Mouse (Mus musculus) T-cell, adult 2 months (primary cell): ENCODE measurements around the gene 4930595D18Rik.

Experiments used
- DNase-seq: peaks from one replicate; pipeline ENCODE4 v3.0.0; 2022; ENCODE audit warnings: low spot score

Gene 4930595D18Rik

GRCm38 (mm10) chr12:111184476-111184875 is at the start of gene 4930595D18Rik:
Gene 4930595D18Rik, minus strand, starts transcription at chr12:111184491.
- DNase-seq: no peak

DNA sequence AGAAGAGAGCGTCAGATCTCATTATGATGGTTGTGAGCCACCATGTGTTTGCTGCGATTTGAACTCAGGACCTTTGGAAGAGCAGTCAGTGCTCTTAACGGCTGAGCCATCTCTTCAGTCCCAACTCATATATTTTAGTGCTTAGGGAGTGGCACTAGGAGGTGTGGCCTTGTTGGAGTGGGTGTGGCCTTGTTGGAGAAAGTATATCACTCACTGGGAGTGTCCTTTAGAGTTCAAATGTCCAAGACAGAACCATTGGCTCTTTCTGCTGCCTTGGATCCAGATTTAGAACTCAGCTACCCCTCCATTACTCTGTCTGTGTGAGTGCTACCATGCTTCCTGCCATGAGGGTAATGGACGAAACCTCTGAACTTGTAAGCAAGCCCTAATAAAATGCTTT is 49.5 kb upstream of the 4930595D18Rik start:
- DNase-seq: no peak

GRCm38 (mm10) chr12:111230793-111231192 is 46.5 kb upstream of the 4930595D18Rik start:
- DNase-seq: no peak

DNA sequence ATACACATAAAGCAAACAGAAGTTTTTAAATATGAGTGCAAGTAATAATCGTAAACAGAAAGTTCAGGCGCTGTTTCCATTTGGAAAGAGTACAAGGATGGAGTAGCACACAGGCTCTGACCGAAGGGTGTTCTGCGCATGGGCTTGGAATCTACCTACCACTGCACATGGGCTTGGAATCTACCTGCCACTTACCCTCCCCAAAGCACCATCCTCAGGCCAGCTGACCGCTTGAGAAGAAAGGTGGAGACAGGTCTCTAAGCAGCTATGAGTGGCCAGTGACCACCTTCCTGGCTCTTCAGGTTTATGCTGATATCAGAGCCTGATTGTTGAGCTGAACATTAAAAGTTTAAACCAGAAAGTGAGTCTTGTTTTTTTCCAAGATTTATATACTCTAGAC is 44.2 kb upstream of the 4930595D18Rik start:
- no peak for DNase-seq

DNA sequence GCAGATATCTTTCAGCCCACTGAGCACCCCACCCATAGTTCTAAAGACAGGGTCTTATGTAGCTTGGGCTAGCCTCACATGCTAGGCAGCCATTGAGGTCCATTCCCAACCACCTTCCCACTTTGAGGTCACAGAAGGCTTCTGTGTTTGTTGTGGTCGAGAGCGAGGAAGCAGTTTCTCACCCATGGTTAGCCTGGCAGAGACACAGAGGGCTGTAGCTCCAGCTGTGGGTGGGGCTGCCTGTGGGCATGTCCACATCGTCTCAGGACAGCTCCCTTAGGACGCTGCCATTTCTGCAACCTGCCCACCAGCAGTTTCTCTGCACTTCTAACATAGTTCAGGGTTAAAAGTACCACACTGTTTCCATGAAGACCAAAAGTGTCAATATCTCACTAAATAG is 43.1 kb upstream of the 4930595D18Rik start:
- DNase-seq: no peak

DNA sequence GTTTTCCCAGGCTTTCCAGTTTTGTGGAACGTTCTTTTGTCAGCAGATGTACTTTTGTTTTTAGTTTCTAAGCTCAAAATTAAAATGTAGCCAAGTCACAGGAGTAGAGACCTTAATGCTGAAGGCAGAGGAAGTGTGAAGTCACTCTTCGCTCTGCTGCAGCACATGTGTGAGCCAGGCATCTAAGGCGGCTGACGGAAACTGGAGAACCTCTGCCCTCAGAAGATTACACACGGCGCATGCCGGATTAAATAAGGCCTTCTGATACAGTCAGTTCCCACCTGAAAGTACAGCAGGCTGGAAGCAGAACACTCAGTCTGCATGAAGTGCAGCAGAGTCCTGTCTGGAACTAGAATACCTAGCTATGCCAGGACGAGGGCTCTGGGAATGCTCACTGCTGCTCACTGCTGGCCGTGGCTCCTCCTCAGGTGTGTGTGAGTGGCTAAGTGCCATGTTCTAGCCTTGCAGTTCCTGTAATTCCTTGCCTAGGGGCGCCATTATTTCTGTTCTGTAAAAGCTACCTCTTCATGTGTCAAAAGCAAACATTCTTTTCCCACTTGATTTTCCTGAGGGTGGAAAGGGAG is 41.0 kb upstream of the 4930595D18Rik start:
- DNase-seq: peak; percentile 4

GRCm38 (mm10) chr12:111218867-111219266 is 34.6 kb upstream of the 4930595D18Rik start:
- no peak for DNase-seq

DNA sequence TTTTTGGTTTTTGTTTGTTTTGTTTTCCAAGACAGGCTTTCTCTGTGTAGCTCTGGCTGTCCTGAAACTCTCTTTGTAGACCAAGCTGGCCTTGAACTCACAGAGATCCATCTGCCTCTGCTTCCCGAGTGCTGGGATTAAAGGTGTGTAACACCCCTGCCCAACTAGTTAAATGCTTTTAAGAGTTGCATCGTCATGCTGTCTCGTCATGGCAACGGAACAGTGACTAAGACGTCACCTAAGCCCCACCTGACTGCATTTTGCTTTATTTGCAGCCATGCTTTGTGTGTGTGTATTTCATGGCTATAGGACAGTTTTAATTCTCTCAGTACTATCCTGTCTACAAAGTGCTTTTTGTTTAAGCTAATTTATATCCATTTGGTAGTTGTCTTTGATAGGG is 27.4 kb upstream of the 4930595D18Rik start:
- DNase-seq: no peak

DNA sequence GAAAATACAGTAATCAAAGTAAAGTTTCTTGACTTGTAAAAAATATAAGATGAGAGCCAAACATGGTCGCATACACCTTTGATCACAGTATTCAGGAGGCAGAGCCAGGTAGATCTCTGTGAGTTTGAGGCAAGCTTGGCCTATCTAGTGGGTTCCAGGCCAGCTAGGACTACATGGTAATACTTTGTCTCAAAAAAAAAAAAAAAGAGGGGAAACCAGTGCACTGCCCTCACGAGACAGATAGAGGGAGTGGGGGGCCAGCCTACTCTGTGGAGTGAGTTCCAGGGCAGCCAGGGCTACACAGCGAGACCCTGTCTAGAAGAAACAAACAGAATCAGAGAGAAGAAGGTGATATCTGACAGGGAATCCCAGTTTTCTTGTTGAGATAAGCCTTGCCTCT is 23.4 kb upstream of the 4930595D18Rik start:
- DNase-seq: no peak

DNA sequence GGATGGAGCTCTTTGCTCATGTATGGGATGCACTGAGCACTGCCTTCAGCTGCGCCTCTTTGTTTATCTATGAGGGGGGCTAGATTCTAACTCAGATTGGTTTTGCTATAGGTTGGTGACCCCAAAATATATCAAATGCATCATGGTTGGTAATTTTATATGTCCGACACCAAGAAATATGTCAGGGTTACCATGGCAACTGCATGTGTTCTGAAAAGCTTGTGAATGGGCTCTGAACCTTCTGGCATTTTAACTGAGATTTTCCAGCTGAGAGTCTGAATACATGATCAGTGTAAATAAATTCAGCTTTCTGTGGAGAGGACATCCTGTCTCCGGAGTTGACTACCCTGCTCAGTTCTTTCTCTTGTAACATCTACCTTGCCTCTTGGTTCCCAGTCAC is 19.7 kb upstream of the 4930595D18Rik start:
- no peak for DNase-seq

DNA sequence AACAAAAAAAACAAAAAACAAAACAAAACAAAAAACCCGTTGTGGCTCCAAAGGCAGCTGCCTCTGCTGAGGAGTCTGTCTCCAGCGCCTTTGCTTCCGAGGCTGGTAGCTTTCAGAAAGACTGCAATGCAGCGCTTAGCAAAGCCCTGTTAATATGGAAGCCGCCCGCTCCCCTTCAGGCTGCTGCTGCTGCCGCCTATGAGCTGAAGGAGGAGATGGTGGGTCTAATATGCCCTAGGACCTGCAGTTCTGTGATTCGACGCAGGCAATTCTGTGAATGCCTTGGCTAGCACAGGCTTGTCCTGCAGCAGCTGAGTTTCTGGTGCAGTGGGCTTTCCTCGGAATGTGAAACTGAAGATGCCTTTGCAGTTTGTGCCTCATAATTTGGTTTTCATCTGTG is 18.8 kb upstream of the 4930595D18Rik start:
- DNase-seq: no peak

GRCm38 (mm10) chr12:111196548-111196947 is 12.3 kb upstream of the 4930595D18Rik start:
- no peak for DNase-seq

DNA sequence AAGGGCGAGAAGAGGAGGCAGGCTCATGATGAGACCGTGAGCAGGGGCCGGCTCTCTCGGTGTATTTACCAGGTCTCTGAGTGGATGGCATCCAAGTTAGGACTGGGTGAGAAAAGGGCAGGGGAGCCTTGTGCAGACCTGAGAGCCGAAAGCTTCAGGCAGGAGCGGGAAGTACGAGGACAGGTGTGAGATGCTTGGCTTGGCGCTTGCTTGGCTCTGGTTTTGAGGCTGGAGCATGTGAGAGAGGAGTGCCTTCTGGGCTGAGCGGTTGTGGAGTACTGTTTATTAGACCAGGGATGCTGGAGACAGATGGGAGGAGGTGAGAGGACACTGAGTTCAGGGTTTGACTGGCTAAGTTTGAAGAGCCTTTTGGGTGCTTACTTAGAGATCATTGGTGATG is 9.0 kb upstream of the 4930595D18Rik start:
- DNase-seq: no peak

GRCm38 (mm10) chr12:111192777-111193176 is 8.5 kb upstream of the 4930595D18Rik start:
- DNase-seq: no peak

DNA sequence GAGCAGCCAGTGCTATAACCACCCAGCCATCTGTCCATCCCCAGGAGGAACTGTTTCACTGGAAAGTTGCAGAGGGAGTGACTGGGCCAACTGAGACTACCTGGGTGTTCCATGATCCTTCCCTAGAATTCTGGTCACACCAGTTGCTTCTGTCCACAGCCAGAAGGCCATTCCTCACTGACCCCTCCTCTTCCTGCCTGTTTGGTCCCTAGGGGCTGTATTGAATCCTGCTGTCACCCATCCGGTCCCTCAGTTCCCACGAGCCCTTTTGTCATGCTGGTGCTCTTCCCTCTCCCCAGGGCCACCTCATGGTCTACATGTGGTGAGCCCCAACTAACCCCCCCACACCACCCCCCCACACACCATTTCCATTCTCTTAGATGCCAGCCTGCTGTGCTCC is 6.6 kb upstream of the 4930595D18Rik start:
- DNase-seq: no peak

- DNase-seq: no peak
Observed at GRCm38 (mm10) chr12:111190355-111190754, 6.1 kb upstream of the 4930595D18Rik start.

DNA sequence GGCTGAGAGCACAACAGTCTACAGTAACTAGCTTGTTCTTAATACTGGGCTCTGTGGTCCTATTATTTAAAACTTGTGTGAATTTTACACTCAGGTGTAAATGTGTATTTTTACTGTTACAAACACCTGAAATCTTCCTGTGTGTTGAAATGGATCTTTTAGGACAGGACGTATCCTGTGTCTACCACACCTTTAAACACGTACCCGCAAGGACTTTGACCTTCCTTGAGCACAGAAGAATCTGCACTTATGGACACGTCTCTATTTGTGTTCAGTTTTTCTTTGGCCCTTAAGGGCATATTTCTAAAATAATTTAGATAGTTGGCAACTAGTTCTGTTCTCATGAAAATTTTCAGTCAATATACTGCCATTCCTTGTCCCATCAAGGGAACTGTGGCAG is 4.0 kb upstream of the 4930595D18Rik start:
- no peak for DNase-seq

GRCm38 (mm10) chr12:111186986-111187385 is 2.7 kb upstream of the 4930595D18Rik start:
- DNase-seq: no peak

DNA sequence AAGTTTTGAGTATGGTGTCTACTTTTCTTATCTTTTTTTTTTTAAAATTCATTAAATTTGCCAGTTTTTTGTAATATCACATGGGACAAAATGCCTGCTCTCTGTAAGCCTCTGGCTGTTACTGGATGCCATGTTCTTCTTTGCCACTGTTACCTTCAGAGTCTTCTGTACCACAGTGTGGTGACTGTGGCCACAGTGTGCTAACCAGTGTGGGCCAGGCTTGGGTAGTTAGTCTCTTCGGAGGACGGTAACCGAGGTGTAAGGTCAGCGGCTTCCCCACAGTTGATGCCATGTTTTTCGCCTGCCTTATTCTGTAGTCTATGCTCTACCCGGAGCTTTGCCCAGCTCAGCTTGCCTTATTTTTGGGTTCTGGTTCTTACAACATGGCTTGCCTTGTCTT is 1.9 kb downstream of the 4930595D18Rik start:
- DNase-seq: no peak

GRCm38 (mm10) chr12:111181848-111182247 is 2.4 kb downstream of the 4930595D18Rik start:
- DNase-seq: no peak

DNA sequence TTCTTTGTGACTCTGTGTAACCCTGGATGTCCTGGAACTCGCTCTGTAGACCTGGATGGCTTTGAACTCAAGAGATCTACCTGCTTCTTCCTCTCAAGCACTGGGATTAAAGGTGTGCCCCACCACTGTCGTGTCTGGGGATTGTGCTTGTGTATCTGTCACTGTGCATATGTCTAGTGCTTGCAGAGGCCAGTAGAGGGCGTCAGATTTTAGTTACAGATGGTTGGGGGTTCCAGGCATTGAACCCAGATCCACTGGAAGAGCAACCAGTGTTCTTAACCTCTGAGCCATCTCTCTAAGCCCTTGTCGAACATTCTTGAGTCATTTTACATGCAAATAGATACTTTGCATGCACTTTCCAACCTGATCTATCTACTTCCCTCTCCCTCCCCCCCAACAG is 5.5 kb downstream of the 4930595D18Rik start:
- no peak for DNase-seq

- no peak for DNase-seq
Observed at GRCm38 (mm10) chr12:111168891-111169290, 15.4 kb downstream of the 4930595D18Rik start.

DNA sequence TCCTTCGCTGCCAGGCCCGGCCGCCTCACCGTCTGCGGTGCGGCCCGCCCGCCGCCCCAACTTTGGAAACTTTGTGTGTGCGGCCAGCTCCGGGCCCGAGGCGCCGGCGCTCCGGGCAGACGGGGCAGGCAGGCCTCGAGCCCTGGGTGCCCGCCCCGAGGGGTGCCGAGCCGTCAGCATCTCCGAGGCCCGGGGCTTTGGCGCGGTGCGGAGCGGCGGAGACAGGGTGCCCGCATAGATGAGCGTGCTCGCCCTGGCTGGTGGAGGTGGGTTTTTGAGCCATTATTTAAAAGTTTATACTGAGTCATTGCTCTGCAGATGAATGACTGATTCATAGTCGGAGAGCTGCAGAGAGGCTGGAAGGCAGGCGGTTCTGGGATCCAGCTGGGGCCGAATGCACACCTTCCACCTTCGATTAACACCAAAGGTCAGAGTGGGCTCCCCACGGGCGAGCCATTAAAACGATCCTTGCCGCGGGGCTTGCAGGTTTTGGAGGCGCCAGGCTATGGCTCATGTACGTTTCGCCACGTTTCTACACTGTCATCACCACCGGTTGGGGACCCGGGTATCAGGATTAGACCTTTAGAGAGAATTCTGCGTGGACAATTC is 17.5 kb downstream of the 4930595D18Rik start:
- DNase-seq: peak; percentile 36
